Mouse (Mus musculus): Measurements from ENCODE around the gene Adh6b.
"Not testable (repeated sequence)": the region's sequence is repeated elsewhere in the genome, so short reads cannot be mapped to it uniquely, and the experiment has no call there.

The Adh6b gene

DNA sequence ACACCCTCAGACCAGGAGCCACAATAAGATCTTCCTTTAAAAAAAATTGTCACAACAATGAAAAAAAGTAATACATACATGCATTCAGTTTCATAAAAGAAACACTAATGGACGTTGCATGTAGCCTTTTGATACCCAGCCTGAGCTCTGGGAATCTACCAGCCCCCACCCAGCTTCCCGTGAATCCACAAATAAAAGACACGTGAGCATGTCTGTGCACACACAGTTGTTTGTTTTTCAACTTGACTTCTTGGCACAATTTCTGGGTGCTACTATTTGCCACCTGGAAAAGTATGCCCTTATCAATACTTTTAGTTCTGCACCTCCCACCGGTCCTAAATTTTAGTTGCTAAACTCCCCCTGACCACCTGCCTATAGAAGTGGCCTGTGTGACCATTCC is 19.1 kb downstream of the Adh6b start:
- no peak for DNase-seq (ENCODE audit: extremely low spot score, low spot score)

DNA sequence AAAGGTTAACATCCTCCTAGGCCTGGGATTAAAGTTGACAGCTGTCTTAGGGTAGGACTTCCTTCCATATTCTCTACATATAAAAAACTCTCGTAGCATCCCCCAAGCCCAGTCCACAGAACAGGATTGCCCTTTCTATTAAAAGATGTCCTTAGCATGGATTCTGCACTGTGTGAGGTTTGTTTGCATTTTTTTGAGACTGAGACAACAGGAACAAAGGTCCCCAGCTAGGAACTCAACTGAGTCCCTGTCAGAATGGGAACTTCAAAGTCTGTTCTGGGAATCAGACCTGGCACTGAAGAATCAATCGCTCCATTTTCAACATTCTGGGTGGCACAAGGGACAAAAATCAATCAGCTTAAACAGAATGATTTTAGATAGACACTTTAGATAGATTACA is 21.3 kb downstream of the Adh6b start:
- no peak for DNase-seq (ENCODE audit: extremely low spot score, low spot score)

- no peak for DNase-seq (ENCODE audit: extremely low spot score, low spot score)
Measured at GRCm38 (mm10) chr3:138366181-138366580, 24.6 kb downstream of the Adh6b start.

DNA sequence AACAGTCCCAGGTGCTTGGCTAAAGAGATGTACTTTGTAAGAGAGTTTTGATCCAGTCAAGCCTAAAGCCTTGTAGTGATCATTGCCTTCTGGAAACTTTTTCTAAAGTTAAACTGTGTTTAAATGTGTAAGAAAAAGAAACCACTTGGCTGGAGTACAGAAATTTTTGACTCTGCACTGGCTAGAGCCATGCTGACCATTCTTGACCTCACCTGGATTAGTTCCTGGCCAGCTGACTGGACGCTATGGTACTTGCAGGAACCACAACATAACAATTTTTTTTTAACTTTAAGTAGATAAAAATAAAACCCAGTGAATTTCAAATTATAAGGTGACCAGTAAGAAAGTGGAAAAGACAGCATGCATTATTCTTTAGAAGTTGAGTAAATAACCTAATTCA is 28.0 kb downstream of the Adh6b start:
- no peak for DNase-seq (ENCODE audit: extremely low spot score, low spot score)

DNA sequence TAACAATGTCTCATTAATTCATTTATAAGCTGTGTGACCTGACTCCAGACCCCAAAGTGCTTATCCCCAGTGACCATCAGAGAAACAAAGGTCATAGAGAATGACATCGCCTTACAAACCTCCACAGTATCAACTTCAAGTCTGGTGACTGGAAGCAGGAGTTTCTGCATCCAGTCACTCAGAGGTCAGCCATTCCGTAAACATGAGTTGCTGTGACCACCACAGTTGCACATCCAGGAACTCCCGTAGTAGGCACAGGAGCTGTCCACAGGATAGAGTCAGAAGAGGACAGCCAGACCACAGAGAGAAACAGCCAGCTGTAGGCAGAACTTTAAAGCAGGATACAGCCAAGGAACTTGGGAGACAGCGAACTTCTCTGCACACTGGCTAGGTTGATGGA is 28.7 kb downstream of the Adh6b start:
- not testable (repeated sequence) for DNase-seq (ENCODE audit: extremely low spot score, low spot score)

GRCm38 (mm10) chr3:138373920-138374319 is 32.3 kb downstream of the Adh6b start:
- no peak for DNase-seq (ENCODE audit: extremely low spot score, low spot score)

DNA sequence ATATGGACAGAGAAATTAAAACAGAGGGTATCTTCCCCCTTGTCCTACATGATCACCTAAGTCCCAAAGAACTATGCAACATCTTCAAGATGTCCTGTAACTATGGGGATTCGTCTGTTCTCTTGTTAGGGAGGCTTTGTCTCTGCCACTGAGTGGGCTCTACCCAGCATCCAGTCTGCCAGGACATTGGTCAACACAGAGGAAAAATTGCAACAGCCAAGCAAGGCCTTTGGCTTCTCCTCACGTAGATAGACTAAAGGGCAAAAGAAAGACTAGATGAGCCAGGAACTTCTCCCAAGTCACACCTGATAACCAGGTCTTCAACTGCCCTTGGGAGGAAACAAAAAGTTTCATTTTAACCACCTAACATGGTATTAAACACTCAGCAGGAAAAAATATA is 33.6 kb downstream of the Adh6b start:
- no peak for DNase-seq (ENCODE audit: extremely low spot score, low spot score)

GRCm38 (mm10) chr3:138381133-138381532 is 39.6 kb downstream of the Adh6b start:
- DNase-seq (ENCODE audit: extremely low spot score, low spot score): peak; percentile 22

- DNase-seq (ENCODE audit: extremely low spot score, low spot score): no peak
Measured at GRCm38 (mm10) chr3:138387155-138387554, 45.6 kb downstream of the Adh6b start.

- DNase-seq (ENCODE audit: extremely low spot score, low spot score): no peak
Measured at GRCm38 (mm10) chr3:138404872-138405271, 63.3 kb downstream of the Adh6b start.

- DNase-seq (ENCODE audit: extremely low spot score, low spot score): peak; percentile 24
Measured at GRCm38 (mm10) chr3:138405341-138405740, 63.8 kb downstream of the Adh6b start.

- DNase-seq (ENCODE audit: extremely low spot score, low spot score): no peak
Measured at GRCm38 (mm10) chr3:138405840-138406239, 64.3 kb downstream of the Adh6b start.

GRCm38 (mm10) chr3:138407920-138408319 is 66.3 kb downstream of the Adh6b start:
- no peak for DNase-seq (ENCODE audit: extremely low spot score, low spot score)
